Mouse (Mus musculus) intestine, postnatal 0 days (tissue): ENCODE data around the gene Cdkl1. TPM values are rescaled to one million over a fixed set of nuclear protein-coding genes. Genes with fewer than 3 reads are reported as not detected.

Source experiments
- ATAC-seq: fragments of 200-750 bp; cut with Nextera tagmentation; 2 replicates; pipeline ENCODE4 v1.8.0; 2017; ENCODE audit warnings: mild to moderate bottlenecking, moderate TSS enrichment, moderate library complexity
- H3K27ac ChIP-seq: fragments of 300-500 bp; sonication (generic); 2 replicates; pipeline ENCODE4 v1.5.1; 2014; ENCODE audit warnings: mild to moderate bottlenecking, low read depth, low read length, moderate library complexity
- H3K27me3 ChIP-seq: fragments of 300-500 bp; sonication (generic); replicated peaks from 2 replicates; pipeline ENCODE4 v1.6.1; 2014; ENCODE audit warnings: low read length, mixed read lengths; ENCODE audit not compliant: control insufficient read depth, insufficient read depth
- H3K36me3 ChIP-seq: fragments of 300-500 bp; sonication (generic); 2 replicates; pipeline ENCODE4 v1.6.1; 2014; ENCODE audit warnings: mild to moderate bottlenecking, moderate library complexity; ENCODE audit not compliant: control insufficient read depth, insufficient read depth
- H3K4me1 ChIP-seq: fragments of 300-500 bp; sonication (generic); replicated peaks from 2 replicates; pipeline ENCODE4 v1.6.1; 2014; ENCODE audit warnings: antibody characterized with exemption, low read length, mixed read lengths; ENCODE audit not compliant: control insufficient read depth, insufficient read depth
- H3K4me2 ChIP-seq: fragments of 300-500 bp; sonication (generic); replicated peaks from 2 replicates; pipeline ENCODE4 v1.6.1; 2014; ENCODE audit warnings: low read depth, mild to moderate bottlenecking, moderate library complexity
- H3K4me3 ChIP-seq: fragments of 300-500 bp; sonication (generic); 2 replicates; pipeline ENCODE4 v1.5.1; 2014; ENCODE audit warnings: low read depth, low read length
- H3K9ac ChIP-seq: fragments of 300-500 bp; sonication (generic); 2 replicates; pipeline ENCODE4 v1.6.1; 2014; ENCODE audit warnings: mild to moderate bottlenecking, low read depth, low read length
- H3K9me3 ChIP-seq: fragments of 300-500 bp; sonication (generic); 2 replicates; pipeline ENCODE4 v1.6.1; 2016; ENCODE audit warnings: mixed run types; ENCODE audit not compliant: control insufficient read depth
- CTCF ChIP-seq: sonication (generic); IDR thresholded peaks from 2 replicates; pipeline ENCODE4 v1.5.1; 2016; ENCODE audit warnings: low read depth, mild to moderate bottlenecking, control low read depth, antibody characterized with exemption, moderate library complexity
- WGBS: fragments of 180-500 bp; shearing (Covaris S2); extraction: QIAGEN DNeasy Blood & Tissue Kit; methylation state at CpG from one replicate; pipeline ENCODE4 v1.1.7; 2014; 5-methylcytosine and 5-hydroxymethylcytosine counted together
- polyA plus RNA-seq: library from polyadenylated mRNA; unstranded; fragments of >200 nt; fragmentation: Nextera tagmentation; extraction: Ambion mirVana; gene quantifications from 2 replicates; pipeline ENCODE4 v1.2.1, GENCODE M21; 2015

Cdkl1 gene
- polyA plus RNA-seq, 1 experiment from 2014 or later: 1.5 TPM

- Histone ChIP-seq H3K4me1 (no peaks in the 10 kb centered on the region), H3K36me3 (peaks cover 10% of the 10 kb centered on the region; the same call in 1 of the 2 replicates), H3K27me3 (no peaks in the 10 kb centered on the region), H3K27ac (no peak overlapping the region), H3K4me2 (no peak overlapping the region), H3K4me3 (no peak overlapping the region), H3K9ac (no peak overlapping the region), H3K9me3 (no peaks in the 10 kb centered on the region)
- no peak for ATAC-seq
- TF ChIP-seq CTCF: no peak
- WGBS: 84% methylated on average over 5 of the region's 5 CpGs
These were observed 46.9 kb downstream of the Cdkl1 start for GRCm38 (mm10) chr12:69744138-69744537.

- Histone ChIP-seq H3K27me3 (no peaks in the 10 kb centered on the region), H3K9ac (no peak overlapping the region), H3K36me3 (peaks cover 10% of the 10 kb centered on the region; the same call in 1 of the 2 replicates), H3K4me2 (no peak overlapping the region), H3K4me3 (no peak overlapping the region), H3K4me1 (no peaks in the 10 kb centered on the region), H3K27ac (no peak overlapping the region), H3K9me3 (no peaks in the 10 kb centered on the region)
- 57% methylated on average over 5 of the region's 5 CpGs for WGBS
- peak; percentile 33 for TF ChIP-seq CTCF
- no peak for ATAC-seq
These were observed 49.1 kb downstream of the Cdkl1 start for GRCm38 (mm10) chr12:69741965-69742364.

- no peak overlapping the region for H3K4me3 ChIP-seq
- no peak overlapping the region for H3K27ac ChIP-seq
- no peak overlapping the region for H3K4me2 ChIP-seq
- no peaks in the 10 kb centered on the region for H3K36me3 ChIP-seq
- no peaks in the 10 kb centered on the region for H3K4me1 ChIP-seq
- no peak overlapping the region for H3K9ac ChIP-seq
- no peak for ATAC-seq
- no peak for TF ChIP-seq CTCF
- H3K27me3 ChIP-seq: no peaks in the 10 kb centered on the region
- no peaks in the 10 kb centered on the region for H3K9me3 ChIP-seq
- 78% methylated on average over 3 of the region's 3 CpGs for WGBS
These were observed 57.1 kb downstream of the Cdkl1 start for GRCm38 (mm10) chr12:69733923-69734322.

GRCm38 (mm10) chr12:69733518-69733917 lies 57.5 kb downstream of the Cdkl1 start:
- H3K36me3 ChIP-seq: no peaks in the 10 kb centered on the region
- H3K27ac ChIP-seq: no peak overlapping the region
- H3K9ac ChIP-seq: no peak overlapping the region
- H3K4me3 ChIP-seq: no peak overlapping the region
- ATAC-seq: 0 out of 2 replicates have a peak, but pooled peaks have one; percentile 51
- WGBS: 1% methylated on average over 2 of the region's 2 CpGs
- H3K27me3 ChIP-seq: no peaks in the 10 kb centered on the region
- TF ChIP-seq CTCF: peak; percentile 81
- no peaks in the 10 kb centered on the region for H3K4me1 ChIP-seq
- no peak overlapping the region for H3K4me2 ChIP-seq
- no peaks in the 10 kb centered on the region for H3K9me3 ChIP-seq

- no peak for ATAC-seq
- H3K9me3 ChIP-seq: no peaks in the 10 kb centered on the region
- H3K4me1 ChIP-seq: no peaks in the 10 kb centered on the region
- no peaks in the 10 kb centered on the region for H3K36me3 ChIP-seq
- H3K27me3 ChIP-seq: no peaks in the 10 kb centered on the region
- no peak overlapping the region for H3K27ac ChIP-seq
- TF ChIP-seq CTCF: no peak
- H3K4me2 ChIP-seq: no peak overlapping the region
- no peak overlapping the region for H3K9ac ChIP-seq
- 53% methylated on average over 5 of the region's 5 CpGs for WGBS
- no peak overlapping the region for H3K4me3 ChIP-seq
These were observed 58.8 kb downstream of the Cdkl1 start for GRCm38 (mm10) chr12:69732221-69732620.

- no peak overlapping the region for H3K27ac ChIP-seq
- H3K4me2 ChIP-seq: no peak overlapping the region
- TF ChIP-seq CTCF: no peak
- no peaks in the 10 kb centered on the region for H3K9me3 ChIP-seq
- ATAC-seq: no peak
- 90% methylated on average over 1 of the region's 1 CpGs for WGBS
- H3K4me1 ChIP-seq: no peaks in the 10 kb centered on the region
- no peaks in the 10 kb centered on the region for H3K27me3 ChIP-seq
- H3K4me3 ChIP-seq: no peak overlapping the region
- H3K9ac ChIP-seq: no peak overlapping the region
- no peaks in the 10 kb centered on the region for H3K36me3 ChIP-seq
These were observed 60.8 kb downstream of the Cdkl1 start for GRCm38 (mm10) chr12:69730306-69730705.

- ATAC-seq: no peak
- no peak overlapping the region for H3K4me2 ChIP-seq
- H3K27ac ChIP-seq: no peak overlapping the region
- no peak overlapping the region for H3K4me3 ChIP-seq
- WGBS: 89% methylated on average over 1 of the region's 1 CpGs
- no peak for TF ChIP-seq CTCF
- H3K36me3 ChIP-seq: no peaks in the 10 kb centered on the region
- no peaks in the 10 kb centered on the region for H3K27me3 ChIP-seq
- no peak overlapping the region for H3K9ac ChIP-seq
- peaks cover under 1% of the 10 kb centered on the region; the same call in 1 of the 2 replicates for H3K4me1 ChIP-seq
- H3K9me3 ChIP-seq: no peaks in the 10 kb centered on the region
These were observed 61.8 kb downstream of the Cdkl1 start for GRCm38 (mm10) chr12:69729246-69729645.
